Mouse (Mus musculus) kidney, embryonic 16.5 days (tissue): ENCODE data around the gene Fancg. TPM values are rescaled to one million over a fixed set of nuclear protein-coding genes. Genes with fewer than 3 reads are reported as not detected.
A peak's percentile ranks its signal among the peaks of the same experiment; 100 is the strongest.

ENCODE experiments used
- ATAC-seq: fragments of 200-750 bp; cut with Nextera tagmentation; 2 replicates; pipeline ENCODE4 v1.8.0; 2017; ENCODE audit warnings: moderate TSS enrichment; ENCODE audit not compliant: low FRiP score, low TSS enrichment
- H3K27ac ChIP-seq: fragments of 300-500 bp; sonication (generic); 2 replicates; pipeline ENCODE4 v1.5.1; 2014; ENCODE audit warnings: low read length
- H3K27me3 ChIP-seq: fragments of 300-500 bp; sonication (generic); 2 replicates; pipeline ENCODE4 v1.6.1; 2014; ENCODE audit warnings: low read length, control low read depth, mixed read lengths; ENCODE audit not compliant: insufficient read depth
- H3K36me3 ChIP-seq: fragments of 300-500 bp; sonication (generic); 2 replicates; pipeline ENCODE4 v1.6.1; 2014; ENCODE audit warnings: low read length, control low read depth, mixed read lengths; ENCODE audit not compliant: insufficient read depth
- H3K4me1 ChIP-seq: fragments of 300-500 bp; sonication (generic); 2 replicates; pipeline ENCODE4 v1.6.1; 2014; ENCODE audit warnings: low read length, control low read depth, mixed read lengths; ENCODE audit not compliant: insufficient read depth
- H3K4me2 ChIP-seq: fragments of 300-500 bp; sonication (generic); replicated peaks from 2 replicates; pipeline ENCODE4 v1.6.1; 2014; ENCODE audit warnings: low read depth, low read length
- H3K4me3 ChIP-seq: fragments of 300-500 bp; sonication (generic); 2 replicates; pipeline ENCODE4 v1.5.1; 2014; ENCODE audit warnings: mild to moderate bottlenecking, low read length
- H3K9ac ChIP-seq: fragments of 300-500 bp; sonication (generic); replicated peaks from 2 replicates; pipeline ENCODE4 v1.6.1; 2014; ENCODE audit warnings: low read length
- H3K9me3 ChIP-seq: fragments of 300-500 bp; sonication (generic); 2 replicates; pipeline ENCODE4 v1.6.1; 2016; ENCODE audit warnings: low read length, control low read depth
- WGBS: fragments of 180-500 bp; shearing (Covaris S2); extraction: QIAGEN DNeasy Blood & Tissue Kit; methylation state at CpG from one replicate; pipeline ENCODE4 v1.1.7; 2014; 5-methylcytosine and 5-hydroxymethylcytosine counted together
- polyA plus RNA-seq: library from polyadenylated mRNA; unstranded; fragments of >200 nt; fragmentation: Nextera tagmentation; extraction: Ambion mirVana; gene quantifications from 2 replicates; pipeline ENCODE4 v1.2.1, GENCODE M21; 2015

Fancg gene
- polyA plus RNA-seq, 1 experiment from 2014 or later = 19.5 TPM

GRCm38 (mm10) chr4:43035851-43036250 is 25.5 kb upstream of the Fancg start:
- H3K4me1 ChIP-seq = peaks cover 25% of the 10 kb centered on the region
- no peak overlapping the region for H3K4me2 ChIP-seq
- no peak overlapping the region for H3K4me3 ChIP-seq
- H3K9me3 ChIP-seq = no peaks in the 10 kb centered on the region
- 90% methylated on average over 6 of the region's 6 CpGs for WGBS
- no peak overlapping the region for H3K27ac ChIP-seq
- H3K27me3 ChIP-seq = no peaks in the 10 kb centered on the region
- peaks cover 18% of the 10 kb centered on the region for H3K36me3 ChIP-seq
- H3K9ac ChIP-seq = no peak overlapping the region
- no peak for ATAC-seq

GRCm38 (mm10) chr4:43033481-43033880 is 23.2 kb upstream of the Fancg start:
- Histone ChIP-seq H3K4me2 (no peak overlapping the region), H3K4me3 (no peak overlapping the region), H3K36me3 (peaks cover 26% of the 10 kb centered on the region), H3K27ac (no peak overlapping the region), H3K9me3 (no peaks in the 10 kb centered on the region), H3K9ac (no peak overlapping the region), H3K4me1 (peaks cover 20% of the 10 kb centered on the region), H3K27me3 (no peaks in the 10 kb centered on the region)
- 85% methylated on average over 14 of the region's 14 CpGs for WGBS
- ATAC-seq = no peak

GRCm38 (mm10) chr4:43032501-43032900 is 22.2 kb upstream of the Fancg start:
- Histone ChIP-seq H3K27ac (no peak overlapping the region), H3K9me3 (no peaks in the 10 kb centered on the region), H3K36me3 (peaks cover 35% of the 10 kb centered on the region), H3K4me1 (peaks cover 14% of the 10 kb centered on the region), H3K4me2 (no peak overlapping the region), H3K27me3 (no peaks in the 10 kb centered on the region), H3K9ac (no peak overlapping the region), H3K4me3 (no peak overlapping the region)
- WGBS = 100% methylated on average over 1 of the region's 1 CpGs
- ATAC-seq = no peak

- Histone ChIP-seq H3K4me1 (peaks cover 14% of the 10 kb centered on the region), H3K36me3 (peaks cover 44% of the 10 kb centered on the region), H3K27ac (peak within 1 kb of the TSS; percentile 93), H3K9me3 (no peaks in the 10 kb centered on the region), H3K4me2 (peak within 1 kb of the TSS; percentile 92), H3K27me3 (no peaks in the 10 kb centered on the region), H3K9ac (peak within 1 kb of the TSS; percentile 96), H3K4me3 (peak within 1 kb of the TSS; percentile 88)
- under 1% methylated on average over 38 of the region's 38 CpGs for WGBS
- ATAC-seq = peak; percentile 97
Observed at GRCm38 (mm10) chr4:43031237-43031995, 21.1 kb upstream of the Fancg start, which contains the start of gene Stoml2. Gene Stoml2, minus strand, starts transcription at chr4:43031710.

GRCm38 (mm10) chr4:43030780-43031230 is 20.5 kb upstream of the Fancg start:
- WGBS = 2% methylated on average over 28 of the region's 28 CpGs
- Histone ChIP-seq H3K9ac (peak overlapping the region; percentile 96), H3K4me1 (peaks cover 14% of the 10 kb centered on the region), H3K4me3 (peak overlapping the region; percentile 88), H3K27me3 (no peaks in the 10 kb centered on the region), H3K36me3 (peaks cover 40% of the 10 kb centered on the region), H3K9me3 (no peaks in the 10 kb centered on the region), H3K4me2 (peak overlapping the region; percentile 92), H3K27ac (peak overlapping the region; percentile 93)
- ATAC-seq = peak; percentile 69

GRCm38 (mm10) chr4:43030352-43030751 is 20.0 kb upstream of the Fancg start:
- 59% methylated on average over 9 of the region's 9 CpGs for WGBS
- Histone ChIP-seq H3K27me3 (no peaks in the 10 kb centered on the region), H3K36me3 (peaks cover 39% of the 10 kb centered on the region)

GRCm38 (mm10) chr4:43029749-43030148 is 19.4 kb upstream of the Fancg start:
- no peak for ATAC-seq
- no peak overlapping the region for H3K4me3 ChIP-seq
- no peak overlapping the region for H3K27ac ChIP-seq
- H3K27me3 ChIP-seq = no peaks in the 10 kb centered on the region
- H3K9me3 ChIP-seq = no peaks in the 10 kb centered on the region
- peak overlapping the region; percentile 92; the same call in 1 of the 2 replicates for H3K4me2 ChIP-seq
- H3K4me1 ChIP-seq = peaks cover 20% of the 10 kb centered on the region
- H3K9ac ChIP-seq = no peak overlapping the region
- 95% methylated on average over 9 of the region's 9 CpGs for WGBS
- H3K36me3 ChIP-seq = peaks cover 37% of the 10 kb centered on the region

More at GRCm38 (mm10) chr4:43030352-43030751, 20.0 kb upstream of the Fancg start:
- H3K9ac ChIP-seq = peak overlapping the region; percentile 96
- peak overlapping the region; percentile 88 for H3K4me3 ChIP-seq
- ATAC-seq = no peak
- no peaks in the 10 kb centered on the region for H3K9me3 ChIP-seq
- H3K4me2 ChIP-seq = peak overlapping the region; percentile 92
- peak overlapping the region; percentile 93 for H3K27ac ChIP-seq
- peaks cover 14% of the 10 kb centered on the region for H3K4me1 ChIP-seq

GRCm38 (mm10) chr4:43029121-43029520 is 18.8 kb upstream of the Fancg start:
- no peak for ATAC-seq
- H3K9me3 ChIP-seq = no peaks in the 10 kb centered on the region
- WGBS = 96% methylated on average over 7 of the region's 7 CpGs
- peaks cover 32% of the 10 kb centered on the region for H3K36me3 ChIP-seq
- no peak overlapping the region for H3K27ac ChIP-seq
- no peaks in the 10 kb centered on the region for H3K27me3 ChIP-seq
- H3K4me2 ChIP-seq = no peak overlapping the region
- H3K4me3 ChIP-seq = no peak overlapping the region
- no peak overlapping the region for H3K9ac ChIP-seq
- H3K4me1 ChIP-seq = peaks cover 25% of the 10 kb centered on the region

- H3K9ac ChIP-seq = peak within 1 kb of the TSS; percentile 74
- no peaks in the 10 kb centered on the region for H3K9me3 ChIP-seq
- H3K4me2 ChIP-seq = peak within 1 kb of the TSS; percentile 87
- WGBS = 7% methylated on average over 42 of the region's 42 CpGs
- H3K36me3 ChIP-seq = peaks cover 57% of the 10 kb centered on the region
- H3K27me3 ChIP-seq = no peaks in the 10 kb centered on the region
- peak within 1 kb of the TSS; percentile 94 for H3K27ac ChIP-seq
- peak; percentile 94 for ATAC-seq
- H3K4me3 ChIP-seq = peak within 1 kb of the TSS; percentile 59
- peaks cover 16% of the 10 kb centered on the region for H3K4me1 ChIP-seq
Observed at GRCm38 (mm10) chr4:43025084-43025960, 15.0 kb upstream of the Fancg start, which contains the start of gene Pigo. Gene Pigo, minus strand, starts transcription at chr4:43025819.
